Mouse (Mus musculus): Measurements from ENCODE around the gene Wrap73.

DNA sequence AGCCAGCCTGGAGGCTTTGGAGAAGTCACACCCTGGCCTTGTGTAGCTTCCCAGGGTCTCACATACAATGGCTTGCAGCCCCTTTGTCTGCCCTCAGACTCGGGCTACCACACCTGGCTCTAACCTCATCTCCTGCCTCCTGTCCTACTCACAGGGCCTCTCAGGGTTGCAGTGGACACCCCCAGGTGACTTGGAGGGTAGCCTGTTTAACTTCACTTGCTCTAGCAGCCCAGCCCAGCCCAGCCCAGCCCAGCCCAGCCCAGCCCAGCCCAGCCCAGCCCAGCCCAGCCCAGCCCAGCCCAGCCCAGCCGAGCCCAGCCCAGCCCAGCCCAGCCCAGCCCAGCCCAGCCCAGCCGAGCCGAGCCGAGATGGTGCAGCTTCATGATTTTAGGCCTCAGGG is 71.9 kb downstream of the Wrap73 start:
- TF ChIP-seq CTCF (IDR thresholded peaks at IDR 0.05; ENCODE audit: low read depth) (no peak), EP300 (optimal IDR thresholded peaks at IDR 0.05) (no peak)
